Mouse (Mus musculus) Muller cell, postnatal 12 days (primary cell): ENCODE measurements around the gene Ifnar2.
"Not testable (repeated sequence)": the region's sequence is repeated elsewhere in the genome, so short reads cannot be mapped to it uniquely, and the experiment has no call there.

Source experiments
- DNase-seq: peaks from one replicate; pipeline ENCODE4 v3.0.0-alpha.2; 2015; ENCODE audit errors: inconsistent ontology term

The Ifnar2 gene

DNA sequence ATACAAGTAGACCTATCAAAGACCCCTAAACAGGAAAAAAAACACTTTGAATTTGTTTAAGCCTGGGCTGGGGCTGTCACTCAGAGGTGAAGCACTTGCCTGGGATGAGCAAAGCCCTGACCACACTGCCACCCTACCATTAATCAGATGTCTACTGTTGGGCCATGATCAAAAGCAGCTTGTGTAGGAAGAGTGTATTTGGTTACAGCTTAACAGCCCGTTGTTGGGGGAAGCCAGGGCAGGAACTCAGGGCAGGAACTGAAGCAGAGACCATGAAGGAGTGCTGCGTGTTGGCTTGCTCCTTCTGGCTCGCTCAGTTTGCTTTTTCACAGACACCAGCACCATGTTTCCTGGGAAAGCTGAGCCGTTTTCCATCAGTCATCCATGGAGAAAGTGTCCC lies 54.0 kb downstream of the Ifnar2 start:
- no peak for DNase-seq

DNA sequence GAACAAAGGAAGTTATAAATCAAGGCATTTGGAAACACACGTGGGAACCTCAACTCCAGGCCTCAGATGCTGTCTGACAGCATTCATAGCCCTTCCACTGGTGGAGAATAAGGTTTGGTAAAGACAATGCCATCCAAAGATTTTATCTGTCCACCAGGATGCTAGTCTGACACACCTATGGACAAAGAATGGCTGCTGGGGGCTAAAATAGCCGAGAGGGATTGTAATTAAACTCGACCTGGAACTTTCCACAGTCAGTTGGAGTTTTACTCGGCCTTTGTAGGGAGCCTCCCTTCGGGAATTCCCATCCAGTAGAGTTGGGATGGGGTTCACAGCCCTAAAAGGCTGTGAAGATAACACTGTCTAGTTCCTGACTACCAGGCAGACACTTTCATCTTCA lies 54.9 kb downstream of the Ifnar2 start:
- DNase-seq: no peak

DNA sequence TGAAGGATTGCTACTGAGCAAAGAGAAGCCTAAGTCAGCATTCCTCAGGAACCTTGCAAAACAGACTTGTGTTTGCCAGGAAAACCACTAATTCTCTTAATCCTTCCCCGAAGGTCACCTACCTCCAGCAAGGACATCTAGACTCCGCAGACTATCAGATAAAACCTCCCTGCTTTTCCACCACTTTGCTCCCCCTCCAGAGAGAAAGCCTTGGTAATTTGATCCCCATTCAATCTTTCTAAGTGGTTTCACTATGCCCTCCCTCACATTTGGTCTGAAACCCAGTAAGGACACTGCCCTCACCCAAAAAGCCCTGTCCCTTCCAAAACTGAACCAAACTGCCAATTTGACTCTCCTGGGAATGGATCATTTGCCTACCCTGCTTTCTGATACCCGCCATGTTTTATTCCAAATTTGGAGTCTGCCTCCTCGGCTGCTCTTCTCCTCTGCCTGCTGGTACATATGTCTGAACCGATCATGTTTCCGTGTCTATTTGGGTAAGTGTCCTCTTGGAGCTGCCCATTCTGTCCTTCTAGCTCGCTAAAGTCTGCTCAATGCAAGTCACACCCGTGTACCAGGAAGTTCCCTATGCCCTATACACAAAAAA lies 55.8 kb downstream of the Ifnar2 start:
- DNase-seq: no peak

DNA sequence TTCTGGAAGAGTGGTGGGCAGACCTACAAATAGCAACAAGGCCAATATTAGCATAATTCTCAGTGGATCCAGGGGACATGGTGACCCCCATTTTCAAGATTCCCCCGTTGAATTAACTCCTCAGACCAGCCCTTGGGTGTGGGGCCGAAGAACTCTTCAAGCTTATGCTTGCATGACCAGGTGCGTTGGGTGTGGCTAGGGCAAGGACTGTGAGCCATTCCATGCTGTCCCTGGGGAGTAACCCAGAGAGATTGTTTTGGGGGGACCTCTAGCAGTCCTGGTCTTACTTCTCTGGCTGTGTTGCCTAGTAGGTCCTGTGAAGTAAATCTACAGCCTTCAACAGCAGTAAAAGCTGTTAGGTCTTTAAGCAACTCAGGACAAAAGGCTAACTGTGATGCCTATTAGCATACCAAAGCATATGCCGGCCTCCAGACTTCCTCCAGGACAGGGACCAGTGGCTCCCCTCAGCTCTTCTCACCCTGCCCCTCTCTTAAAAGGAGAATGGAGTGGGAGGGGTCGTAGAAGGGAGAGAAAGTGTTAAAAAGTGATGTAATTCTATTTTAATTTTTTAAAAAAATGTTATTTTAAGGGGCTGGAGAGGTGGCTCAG lies 60.2 kb downstream of the Ifnar2 start:
- no peak for DNase-seq

DNA sequence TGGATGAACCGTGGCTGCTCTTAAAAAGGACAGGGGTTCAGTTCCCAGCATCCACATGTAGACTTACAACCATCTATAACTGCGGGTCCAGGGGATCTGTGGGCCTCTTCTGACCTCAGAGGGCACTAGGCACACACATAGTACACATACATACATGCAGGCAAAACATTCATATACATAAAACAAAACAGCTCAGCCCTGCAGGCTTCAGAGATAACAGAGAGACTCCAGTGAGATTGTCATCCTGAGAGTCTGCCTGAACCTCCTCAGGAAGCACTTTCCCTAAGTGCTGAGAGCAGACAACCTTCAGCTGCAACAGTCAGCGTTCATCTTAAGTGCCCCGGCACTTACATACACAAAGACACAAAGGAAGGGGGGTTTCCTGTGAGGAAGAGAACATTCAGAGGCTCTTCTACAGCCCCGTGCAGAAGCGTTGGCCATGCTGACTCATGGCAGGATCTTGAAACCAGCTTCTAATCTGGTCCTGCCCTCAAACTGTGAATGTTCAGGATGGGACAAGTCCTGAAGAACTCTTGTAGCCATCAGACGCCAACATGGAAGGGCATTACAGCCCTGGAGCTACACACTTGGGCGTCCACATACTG lies 60.8 kb downstream of the Ifnar2 start:
- DNase-seq: no peak

DNA sequence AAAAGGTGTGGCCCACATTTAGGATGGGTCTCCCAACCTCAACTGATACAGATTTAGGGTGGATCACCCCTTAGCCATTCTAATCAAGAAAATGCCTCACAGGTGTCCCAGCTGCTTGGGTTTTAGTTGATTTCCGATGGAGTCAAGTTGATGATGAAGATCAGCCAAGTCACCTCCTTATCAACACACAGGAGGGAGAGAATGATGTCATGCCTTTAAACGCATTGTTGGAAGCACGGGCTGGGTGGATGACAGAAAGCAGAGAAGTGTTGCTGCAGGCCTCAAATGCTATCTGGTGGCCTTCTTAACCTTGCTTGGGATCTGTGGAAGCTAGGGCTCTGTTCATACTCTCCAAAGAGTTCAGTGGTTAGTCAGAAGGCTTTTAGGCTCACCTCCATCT lies 61.5 kb downstream of the Ifnar2 start:
- DNase-seq: no peak

DNA sequence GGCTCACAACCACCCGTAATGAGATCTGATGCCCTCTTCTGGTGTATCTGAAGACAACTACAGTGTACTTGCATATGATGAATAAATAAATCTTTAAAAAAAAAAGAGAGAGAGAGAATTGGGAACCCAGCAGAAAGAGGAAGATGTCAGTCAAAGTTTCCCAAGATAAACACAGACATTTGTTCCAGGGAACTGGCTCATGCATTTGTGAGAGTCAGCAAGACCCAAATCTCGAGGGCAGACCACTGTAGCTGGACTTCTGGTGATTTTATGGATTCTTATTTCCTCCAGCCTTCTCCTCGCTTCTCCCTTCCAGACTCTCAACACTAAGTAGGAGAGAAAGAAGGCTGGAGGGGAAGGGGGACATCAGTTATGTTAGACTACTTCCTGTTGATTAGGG lies 65.5 kb downstream of the Ifnar2 start:
- DNase-seq: no peak

DNA sequence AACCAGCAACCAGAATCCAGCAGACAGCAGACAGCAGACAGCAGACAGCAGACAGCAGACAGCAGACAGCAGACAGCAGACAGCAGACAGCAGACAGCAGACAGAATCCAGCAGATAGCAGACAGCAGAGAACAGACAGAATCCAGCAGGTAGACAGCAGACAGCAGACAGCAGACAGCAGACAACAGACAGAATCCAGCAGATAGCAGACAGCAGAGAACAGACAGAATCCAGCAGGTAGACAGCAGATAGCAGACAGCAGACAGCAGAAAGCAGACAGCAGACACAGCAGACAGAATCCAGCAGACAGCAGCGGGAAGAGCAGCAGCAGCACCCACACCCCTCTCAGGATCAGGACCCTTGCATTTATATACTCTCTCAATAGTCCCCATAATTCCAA lies 66.0 kb downstream of the Ifnar2 start:
- not testable (repeated sequence) for DNase-seq

DNA sequence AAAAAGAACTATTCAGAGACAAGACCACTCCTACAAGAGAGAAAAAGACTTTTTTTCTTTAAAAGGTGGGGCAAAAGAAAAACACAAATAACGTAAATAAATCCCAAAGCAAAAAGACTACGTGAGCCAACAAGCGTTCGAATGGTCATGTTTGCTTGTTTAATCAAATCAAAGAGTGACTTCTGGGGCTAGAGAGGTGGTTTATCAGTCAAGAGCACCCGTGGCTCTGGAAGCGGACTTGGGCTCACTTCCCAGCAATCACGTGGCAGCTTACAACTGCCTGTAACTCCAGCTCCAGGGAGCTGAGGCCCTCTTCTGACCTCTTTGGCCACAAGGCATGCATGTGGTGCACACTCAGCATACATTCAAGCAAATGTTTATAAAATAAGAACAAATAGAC lies 68.8 kb downstream of the Ifnar2 start:
- DNase-seq: no peak

DNA sequence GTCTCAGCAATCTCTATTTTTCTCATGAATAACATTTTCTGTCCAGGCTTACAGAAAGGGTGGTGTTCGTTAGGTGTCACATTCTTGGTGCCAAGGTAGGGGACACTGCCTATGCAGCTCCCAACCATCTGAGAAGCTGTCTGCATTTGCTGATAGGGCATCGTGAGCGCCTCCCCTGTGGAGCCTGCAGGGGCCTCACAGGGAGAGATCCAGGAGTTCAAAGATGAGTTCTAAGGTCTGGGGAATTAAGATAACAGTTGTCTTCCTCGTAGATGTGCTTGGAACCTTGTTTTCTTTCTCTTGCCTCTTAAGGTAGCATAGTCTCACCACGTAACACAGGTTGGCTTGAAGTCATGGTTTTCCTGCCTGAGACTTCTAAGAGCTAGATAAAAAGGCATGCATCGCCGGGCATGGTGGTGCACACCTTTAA lies 69.2 kb downstream of the Ifnar2 start:
- no peak for DNase-seq

DNA sequence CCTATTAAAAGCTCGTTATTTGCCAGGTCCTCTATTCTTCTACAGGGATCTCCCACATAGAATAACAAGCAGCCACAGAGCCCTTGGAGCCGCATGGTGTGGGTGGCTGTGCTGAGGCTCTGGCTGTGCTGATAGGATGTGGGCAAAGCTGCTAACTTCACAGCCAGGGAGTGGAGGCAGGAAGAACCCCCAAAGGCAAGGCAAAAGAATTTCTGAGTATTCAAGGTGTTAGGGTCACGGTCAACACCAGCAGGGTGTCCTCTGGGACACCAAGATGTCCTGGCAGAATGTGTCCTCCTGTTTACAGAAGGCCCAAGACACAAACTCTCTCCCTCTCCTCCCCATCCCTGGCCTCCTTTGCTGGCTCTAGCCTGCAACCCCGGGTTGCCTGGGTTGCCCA lies 69.9 kb downstream of the Ifnar2 start:
- no peak for DNase-seq

DNA sequence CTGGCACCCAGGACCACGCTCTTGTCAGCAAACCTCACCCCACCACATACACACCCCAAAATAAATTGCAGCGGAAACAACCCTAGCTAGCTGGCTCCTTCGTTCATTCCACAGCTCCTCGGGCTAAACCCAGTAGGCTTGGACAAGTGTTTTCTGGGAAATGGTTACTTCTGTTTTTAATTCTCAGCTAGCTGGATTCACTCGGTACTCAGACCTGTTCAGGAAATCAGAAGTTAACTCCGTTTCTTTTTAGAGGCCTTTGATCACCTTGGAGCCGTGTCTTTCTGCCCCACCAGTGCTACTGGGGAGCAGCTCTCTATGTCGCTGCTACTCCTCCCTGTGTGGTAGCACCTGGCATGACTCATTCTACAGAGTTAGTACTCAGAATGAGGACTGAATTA lies 70.6 kb downstream of the Ifnar2 start:
- DNase-seq: no peak

DNA sequence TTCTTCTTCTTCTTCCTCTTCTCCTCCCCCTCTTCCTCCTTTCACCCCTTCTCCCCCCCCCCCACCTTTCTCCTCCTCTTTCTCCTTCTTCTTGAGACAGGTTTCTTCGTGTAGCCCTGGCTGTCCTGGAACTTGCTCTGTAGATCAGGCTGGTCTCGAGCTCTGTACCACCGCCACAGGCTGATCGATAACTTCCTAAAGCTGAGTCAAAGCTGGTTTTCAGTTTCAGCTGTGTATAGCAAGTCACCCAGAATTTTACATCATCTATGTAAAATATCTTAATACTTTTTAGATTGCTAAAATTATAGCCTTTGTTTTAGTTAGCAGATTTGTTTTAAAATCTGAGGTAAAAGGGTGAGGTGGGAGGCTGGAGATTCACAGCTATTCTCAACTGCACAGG lies 72.3 kb downstream of the Ifnar2 start:
- DNase-seq: no peak

DNA sequence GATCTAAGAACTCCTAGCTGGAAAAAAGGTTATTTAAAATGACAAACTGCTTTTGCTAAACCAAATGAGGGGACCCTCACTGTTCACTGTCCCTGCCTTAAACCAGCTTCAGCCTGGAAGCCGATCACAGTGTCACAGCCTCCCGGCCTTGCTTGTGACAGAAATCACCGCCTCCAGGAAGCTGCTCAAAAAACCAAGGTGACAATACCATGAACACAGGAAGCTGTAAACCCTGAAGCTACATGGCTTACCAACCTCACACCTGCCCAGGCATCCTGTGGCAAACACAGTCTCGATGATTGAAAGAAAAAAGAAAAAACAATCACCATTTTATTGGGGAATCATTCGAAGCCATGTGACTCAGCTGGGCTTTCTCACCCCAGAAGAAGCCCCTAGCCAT lies 73.0 kb downstream of the Ifnar2 start:
- DNase-seq: no peak

DNA sequence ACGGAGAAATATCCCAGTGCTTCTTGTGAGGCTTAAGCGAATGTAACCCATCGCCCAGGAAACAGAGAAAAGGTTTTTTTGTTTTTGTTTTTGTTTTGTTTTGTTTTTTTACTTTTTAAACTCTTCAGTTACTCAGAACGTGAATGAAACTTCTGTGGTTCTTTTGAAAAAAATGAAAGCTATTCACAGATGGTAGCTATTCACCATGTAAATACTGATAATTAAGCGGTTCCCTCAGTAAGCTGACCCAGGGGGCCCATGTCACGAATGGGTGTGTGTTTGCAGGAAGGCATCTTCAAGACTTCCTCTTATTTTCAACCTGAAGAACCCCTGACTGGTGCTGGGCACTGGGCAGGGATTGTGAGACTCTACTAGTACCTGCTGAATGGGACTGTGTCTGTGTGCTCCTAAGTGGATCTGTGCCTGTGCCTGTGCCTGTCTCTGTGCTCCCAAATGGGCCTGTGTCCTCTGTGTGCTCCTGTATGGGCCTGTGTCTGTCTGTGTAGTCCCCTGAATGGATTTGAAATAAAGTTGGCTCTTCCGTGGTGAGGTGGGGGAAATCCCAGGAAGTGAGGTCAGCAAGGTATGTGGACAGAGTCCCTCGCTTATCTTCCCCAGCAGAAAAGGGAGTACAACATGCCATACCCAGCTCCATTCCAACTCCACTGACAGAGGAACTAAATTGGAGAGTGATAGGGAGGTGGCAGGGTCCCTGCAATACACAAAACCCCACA lies 74.4 kb downstream of the Ifnar2 start:
- DNase-seq: no peak

DNA sequence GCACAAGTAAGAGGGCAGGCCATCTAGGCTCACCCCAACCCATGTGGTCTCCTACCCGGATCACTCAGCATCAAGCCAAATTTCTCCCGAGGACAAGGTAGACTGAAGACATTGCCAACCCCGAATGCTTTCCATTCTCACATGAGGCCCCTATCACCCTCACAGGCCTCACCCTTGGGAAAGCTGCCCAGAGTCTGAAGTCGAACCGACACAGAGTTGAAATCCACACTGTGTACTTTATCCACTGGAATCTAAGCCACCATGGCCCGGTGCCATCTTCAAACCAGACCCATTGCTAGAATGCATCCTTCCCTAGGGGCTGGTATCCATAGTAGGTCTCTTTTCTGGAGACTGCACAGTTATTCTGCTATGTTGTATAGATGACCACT lies 74.9 kb downstream of the Ifnar2 start:
- no peak for DNase-seq

DNA sequence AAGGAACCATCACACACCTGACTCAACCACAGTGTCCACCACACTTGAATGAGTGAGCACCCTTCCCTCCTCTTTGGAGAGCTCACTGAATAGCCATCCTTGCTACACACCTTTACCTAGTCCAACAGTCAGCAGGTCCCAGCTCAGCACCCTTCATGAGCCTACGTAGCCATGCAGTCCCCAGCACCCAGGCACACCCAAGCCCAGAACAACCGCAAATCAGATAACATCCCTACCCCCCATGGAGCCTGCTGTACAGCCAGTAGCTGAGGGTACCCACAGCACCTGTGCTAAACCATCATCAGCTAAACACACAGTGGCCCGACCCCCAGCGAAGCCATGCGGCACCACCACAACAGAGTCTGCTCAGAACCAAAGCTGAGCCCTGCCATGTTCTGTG lies 75.5 kb downstream of the Ifnar2 start:
- no peak for DNase-seq

DNA sequence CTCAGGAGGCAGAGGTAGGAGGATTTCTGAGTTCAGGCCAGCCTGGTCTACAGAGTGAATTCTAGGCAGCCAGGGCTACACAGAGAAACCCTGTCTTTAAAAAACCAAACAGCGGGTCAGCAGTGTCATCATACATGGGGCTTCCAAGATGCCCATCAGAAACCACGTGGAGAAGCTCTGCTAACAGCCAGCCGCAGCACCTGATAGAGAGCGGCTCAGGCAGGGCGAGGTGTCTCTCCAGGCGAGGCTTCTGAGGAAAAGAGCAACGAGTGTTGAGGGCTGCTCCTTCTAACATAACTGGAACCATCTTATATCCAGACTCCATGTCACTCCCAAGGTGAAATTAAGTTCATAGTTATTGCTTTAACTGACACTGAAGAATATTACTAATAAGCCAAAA lies 76.3 kb downstream of the Ifnar2 start:
- DNase-seq: no peak

DNA sequence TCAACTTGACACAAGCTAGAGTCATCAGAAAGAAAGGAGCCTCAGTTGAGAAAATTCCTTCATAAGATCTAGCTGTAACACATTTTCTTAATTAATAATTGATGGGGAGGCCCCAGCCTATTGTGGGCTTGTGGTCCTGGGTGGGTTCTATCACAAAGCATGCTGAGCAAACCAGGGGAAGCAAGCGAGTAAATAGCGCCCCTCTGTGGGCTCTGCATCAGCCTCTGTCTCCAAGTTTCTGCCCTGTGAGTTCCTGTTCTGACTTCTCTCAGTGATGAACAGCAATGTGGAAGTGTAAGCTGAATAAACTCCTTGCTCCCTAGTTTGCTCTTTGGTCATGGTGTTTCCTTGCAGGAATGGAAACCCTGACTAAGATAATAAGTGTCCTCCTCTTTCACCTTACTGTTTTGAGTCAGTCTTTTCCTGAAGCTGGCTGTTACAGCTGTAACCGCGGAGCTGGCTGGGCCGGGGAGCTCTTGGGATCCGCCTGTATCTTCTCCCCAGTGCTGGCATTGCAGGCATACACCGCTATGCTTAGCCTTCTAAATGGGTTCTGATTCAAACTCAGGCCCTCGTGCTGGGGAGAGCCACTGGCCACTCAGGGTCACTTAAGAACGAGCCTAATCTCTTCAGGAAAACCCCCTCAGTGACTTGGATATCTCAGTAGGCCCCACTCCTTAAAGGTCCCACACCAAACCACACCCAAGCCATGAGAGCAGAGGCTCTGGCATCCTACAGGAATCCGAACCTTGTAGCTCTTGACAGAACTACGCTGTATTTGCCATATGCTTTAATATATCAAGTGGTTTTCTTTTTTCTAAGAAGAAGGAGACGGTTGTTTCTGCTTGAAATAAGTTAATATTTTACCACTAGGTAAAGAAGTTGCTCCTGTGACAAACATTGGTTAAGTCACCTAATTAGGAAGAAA lies 77.8 kb downstream of the Ifnar2 start:
- no peak for DNase-seq

DNA sequence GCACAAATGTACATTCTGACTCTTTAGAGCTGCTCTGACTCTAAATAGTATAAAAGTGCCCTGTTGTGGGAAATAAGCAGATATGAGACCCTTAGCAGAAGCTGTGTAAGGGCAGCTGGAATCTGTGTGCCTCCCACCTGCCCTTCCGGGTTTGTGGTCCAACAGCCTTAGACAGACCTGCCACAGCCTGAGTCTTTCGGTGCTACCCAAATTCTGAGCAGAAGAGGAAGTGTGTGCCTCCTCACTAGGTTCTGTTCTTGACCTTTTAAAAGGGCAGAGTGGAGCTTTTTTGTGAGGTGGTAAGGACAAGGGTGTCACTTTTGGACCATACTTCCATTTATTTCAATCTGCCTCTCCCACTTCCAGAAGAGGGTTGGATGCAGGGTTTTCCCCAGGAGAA lies 79.4 kb downstream of the Ifnar2 start:
- no peak for DNase-seq

DNA sequence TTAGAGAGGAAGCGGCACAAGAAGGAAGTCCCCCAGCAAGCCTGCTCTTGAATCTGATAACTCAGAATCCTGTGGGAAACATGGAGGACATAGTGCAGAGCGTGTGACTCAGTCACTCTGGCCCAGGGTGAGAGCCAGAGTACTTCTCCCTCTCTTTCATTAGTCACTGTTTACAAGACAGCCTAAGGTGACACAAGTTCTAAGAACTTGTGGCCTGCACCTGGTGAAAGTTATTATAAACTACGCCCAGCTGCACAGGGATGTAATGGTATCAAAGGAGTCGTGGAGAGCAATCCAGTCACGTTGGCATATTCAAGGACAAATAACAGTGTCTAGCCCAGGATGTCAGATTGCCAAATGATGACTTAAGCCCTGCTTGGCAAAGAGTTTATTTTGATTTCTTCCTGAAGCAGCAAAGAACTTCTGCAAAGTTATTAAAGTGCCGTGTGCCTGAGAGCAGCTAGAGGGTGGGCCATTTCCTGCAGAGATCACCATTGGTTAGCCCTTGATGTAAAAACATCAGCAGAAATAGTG lies 79.8 kb downstream of the Ifnar2 start:
- DNase-seq: peak; percentile 43
